Mouse (Mus musculus) retina, postnatal 7 days (tissue): ENCODE measurements around the gene Ntf5.
"Not testable (repeated sequence)": the region's sequence is repeated elsewhere in the genome, so short reads cannot be mapped to it uniquely, and the experiment has no call there.

ENCODE experiments used
- DNase-seq: peaks from one replicate; pipeline ENCODE4 v3.0.0-alpha.2; 2012; ENCODE audit warnings: low read depth, low spot score

Gene Ntf5

DNA sequence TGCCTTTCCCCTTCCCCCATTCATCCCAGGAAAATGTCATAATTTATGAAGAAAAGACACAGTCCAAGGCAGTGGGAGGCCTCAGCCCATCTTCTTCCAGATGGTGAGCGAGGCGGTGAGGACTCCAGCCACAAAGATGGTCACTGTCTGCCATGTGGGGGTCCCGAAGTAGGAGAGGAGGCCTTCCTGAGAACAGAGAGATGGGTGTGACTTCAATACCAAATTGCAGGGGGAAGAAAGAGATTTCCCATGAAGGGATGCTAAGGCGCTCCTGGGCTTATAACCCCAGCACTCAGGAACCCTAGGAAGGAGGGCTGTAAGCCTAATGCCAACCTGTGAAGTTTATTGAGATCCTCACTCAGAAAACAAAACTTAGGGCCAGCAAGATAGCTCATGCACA lies 48.3 kb downstream of the Ntf5 start:
- DNase-seq: no peak

DNA sequence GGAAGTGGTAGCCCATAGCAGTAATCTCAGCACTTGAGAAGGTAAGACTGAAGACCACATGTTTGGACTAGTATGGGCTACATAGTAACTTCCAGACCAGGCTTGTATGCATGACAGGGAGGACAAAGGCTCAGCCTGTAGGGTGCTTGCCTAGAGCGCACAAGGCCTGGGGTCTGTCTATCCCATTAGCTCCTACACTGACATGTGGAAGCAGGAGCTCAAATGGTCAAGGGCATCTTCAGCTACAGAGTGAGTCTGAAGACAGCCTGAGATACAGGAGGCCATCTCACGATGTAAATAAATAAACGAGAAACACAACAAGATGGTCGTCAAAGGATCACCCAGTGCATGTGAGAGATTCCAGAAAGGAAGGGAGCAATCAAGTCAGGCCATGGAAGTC lies 48.8 kb downstream of the Ntf5 start:
- DNase-seq: no peak

DNA sequence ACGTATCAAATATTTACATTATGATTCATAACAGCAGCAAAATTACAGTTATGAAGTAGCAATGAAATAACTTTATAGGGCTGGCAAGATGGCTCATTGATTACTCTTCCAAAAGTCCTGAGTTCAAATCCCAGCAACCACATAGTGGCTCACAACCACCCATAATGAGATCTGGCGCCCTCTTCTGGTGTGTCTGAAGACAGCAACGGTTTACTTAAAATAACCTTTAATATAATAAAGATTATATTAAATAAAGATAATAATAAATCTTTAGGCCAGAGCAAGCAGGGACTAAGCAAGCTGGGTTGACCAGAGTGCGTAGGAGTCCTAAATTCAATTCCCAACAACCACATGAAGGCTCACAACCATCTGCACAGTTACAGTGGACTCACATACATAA lies 49.4 kb downstream of the Ntf5 start:
- not testable (repeated sequence) for DNase-seq

DNA sequence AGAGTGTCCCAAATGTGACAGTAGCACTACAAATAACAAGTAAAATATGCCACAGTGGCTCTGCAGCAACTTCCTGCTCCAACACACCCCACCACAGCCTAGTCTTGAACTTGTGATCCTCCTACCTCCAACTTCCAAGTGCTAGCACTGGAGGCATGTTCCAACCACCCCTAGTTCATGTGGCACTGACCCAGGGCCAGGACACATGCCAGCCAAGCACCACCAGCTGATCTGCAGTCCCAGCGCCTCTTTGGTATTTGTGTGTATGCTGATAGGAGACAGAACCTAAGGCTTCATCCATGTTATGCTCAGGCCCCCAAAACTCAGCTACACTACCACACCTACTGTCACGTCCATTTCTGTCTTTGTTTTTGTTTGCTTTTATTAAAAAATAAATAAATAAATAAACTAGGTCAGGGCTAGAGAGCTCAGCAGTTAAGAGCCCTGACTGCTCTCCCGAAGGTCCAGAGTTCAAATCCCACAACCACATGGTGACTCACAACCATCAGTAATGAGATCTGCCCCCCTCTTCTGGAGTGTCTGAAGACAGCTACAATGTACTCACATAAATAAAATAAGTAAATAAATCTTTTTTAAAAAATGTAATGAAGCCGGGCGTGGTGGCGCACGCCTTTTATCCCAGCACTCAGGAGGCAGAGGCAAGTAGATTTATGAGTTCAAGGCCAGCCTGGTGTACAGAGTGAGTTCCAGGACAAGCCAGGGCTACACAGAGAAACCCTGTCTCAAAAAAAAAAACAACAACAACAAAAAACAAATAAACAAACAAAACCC lies 50.7 kb downstream of the Ntf5 start:
- no peak for DNase-seq

DNA sequence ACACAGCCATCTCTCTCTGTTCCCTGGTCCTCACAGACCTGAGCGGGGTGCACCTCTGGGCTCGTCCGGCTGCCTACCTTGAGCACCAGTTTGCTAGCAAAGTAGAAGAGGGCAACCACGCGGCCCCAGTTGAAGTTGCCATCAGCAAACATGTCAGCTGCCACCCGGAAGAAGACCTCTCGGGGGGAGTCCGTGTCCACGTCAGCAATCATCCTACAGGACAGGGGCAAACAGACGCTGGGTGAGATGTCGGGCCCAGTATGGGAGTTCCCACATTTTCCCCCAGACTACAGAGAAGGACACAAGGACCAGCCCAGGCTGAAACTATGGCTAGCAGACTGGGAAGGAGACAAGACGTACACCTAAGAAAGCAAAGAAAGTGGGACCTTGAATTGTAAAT lies 51.6 kb downstream of the Ntf5 start:
- DNase-seq: no peak

DNA sequence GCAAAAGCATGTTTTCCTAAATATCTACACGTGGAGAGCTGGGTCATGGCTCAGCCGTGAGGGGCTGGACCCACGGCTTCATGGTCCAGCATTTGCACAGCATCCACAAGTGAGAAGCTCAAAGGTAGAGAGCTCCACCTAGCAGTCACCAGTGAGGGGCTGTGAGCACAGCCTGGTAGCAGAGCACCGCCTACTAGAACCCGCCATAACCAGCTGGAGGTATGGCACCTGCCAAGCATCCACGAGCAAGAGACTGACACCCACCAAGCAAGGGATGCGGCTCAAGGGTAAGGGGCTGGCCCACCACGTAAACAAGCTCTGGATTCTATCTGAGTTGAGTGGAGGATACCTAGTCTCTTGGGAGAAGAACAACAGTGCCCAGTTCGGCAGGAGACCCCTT lies 52.1 kb downstream of the Ntf5 start:
- DNase-seq: no peak

DNA sequence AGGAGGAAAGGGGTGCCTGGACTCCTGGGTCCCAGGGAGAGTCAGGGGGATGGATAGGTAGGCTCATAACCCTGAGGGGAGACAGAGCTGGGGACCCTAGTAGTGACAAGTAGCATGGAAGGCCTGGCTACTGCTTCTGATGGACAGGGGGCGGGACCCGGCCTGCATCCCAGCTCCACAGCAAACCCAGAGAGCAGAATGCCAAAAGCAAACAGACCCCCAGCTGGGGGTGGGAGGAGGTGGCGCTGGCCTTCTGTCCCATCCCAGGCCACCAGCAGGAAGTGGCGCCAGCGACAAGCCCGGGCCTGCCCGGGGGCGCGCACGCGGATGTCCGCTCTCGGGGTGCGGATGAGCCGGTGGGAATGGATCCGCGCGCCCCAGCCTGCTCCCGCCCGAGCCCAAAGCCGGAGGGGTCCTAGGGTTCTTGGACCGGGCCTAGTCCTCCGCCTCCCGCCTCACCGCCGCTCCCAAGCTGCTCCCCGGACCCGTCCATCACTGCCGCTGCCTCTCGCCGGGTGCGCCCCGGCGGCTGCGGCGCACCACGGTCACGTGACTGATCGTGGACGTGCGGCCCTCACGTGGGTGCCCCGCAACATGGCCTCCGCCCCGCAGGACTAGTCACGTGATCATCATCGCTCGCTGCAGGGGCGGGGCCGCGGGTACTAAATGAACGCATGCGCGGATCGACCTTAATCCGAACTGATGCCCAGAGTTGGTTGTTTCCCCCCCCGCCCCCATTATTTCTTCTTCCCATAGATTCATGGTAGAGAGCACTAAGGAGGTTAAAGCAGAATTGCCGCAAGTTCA lies 53.0 kb downstream of the Ntf5 start, which contains the start of gene Bax:
Bax (minus strand) TSS at position 616 of the 807 bp plus-strand sequence.
- peak; percentile 96 for DNase-seq
